Mouse (Mus musculus) cerebellum, postnatal 36 days (tissue): ENCODE results near the gene Ispd.

Source experiments
- DNase-seq, 2 experiments: peaks; one replicate each; pipeline ENCODE4 v3.0.0; 2021 to 2022; ENCODE audit warnings: mixed read lengths in 2 of 2

Gene Ispd

DNA sequence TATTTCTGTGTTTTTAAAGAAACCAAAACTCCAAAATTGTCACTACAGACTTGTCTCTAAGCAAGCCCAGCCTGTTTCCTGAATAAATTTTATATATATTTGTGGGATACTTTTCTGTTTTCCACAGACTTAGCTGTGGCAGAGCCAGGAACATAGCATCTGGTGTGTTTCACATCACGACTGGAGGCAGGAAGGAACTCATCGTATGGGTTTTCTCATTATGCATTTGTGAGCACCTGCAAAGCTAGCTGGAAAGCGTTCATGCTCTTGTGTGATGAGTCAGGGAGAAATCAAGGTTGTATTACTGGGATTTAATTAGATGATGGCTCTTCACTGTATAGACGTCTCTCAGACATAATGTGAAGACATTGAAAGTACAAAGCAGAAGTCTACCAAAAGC lies 90.2 kb downstream of the Ispd start:
- no peak for DNase-seq

- DNase-seq, result no peak
These were observed 92.9 kb downstream of the Ispd start for GRCm38 (mm10) chr12:36474171-36474570.

DNA sequence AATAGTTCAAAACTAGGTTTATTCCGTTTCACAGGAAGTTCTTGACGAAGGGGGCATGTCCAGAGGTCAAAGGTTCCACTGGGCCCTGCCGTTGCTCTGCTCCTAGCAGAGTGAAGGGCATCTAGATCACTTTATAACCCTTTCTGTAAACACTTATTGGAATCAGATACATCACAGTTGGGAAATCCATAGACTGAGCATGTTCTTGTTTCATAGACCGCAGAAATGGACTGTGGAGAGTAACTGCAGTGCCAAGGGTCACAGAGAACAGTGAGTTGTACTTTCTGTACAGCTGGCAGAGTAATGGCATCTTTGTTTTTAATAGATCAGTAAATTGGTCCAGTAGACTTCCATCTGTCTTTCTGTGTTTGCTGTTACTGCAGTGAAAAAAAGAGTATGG lies 94.0 kb downstream of the Ispd start:
- DNase-seq, result no peak

- no peak for DNase-seq
These were observed 95.2 kb downstream of the Ispd start for GRCm38 (mm10) chr12:36476476-36476875.

GRCm38 (mm10) chr12:36477501-36477900 lies 96.3 kb downstream of the Ispd start:
- no peak for DNase-seq

- no peak for DNase-seq
These were observed 96.7 kb downstream of the Ispd start for GRCm38 (mm10) chr12:36477926-36478325.

- no peak for DNase-seq
These were observed 100.5 kb downstream of the Ispd start for GRCm38 (mm10) chr12:36481742-36482141.

- DNase-seq, result no peak
These were observed 102.1 kb downstream of the Ispd start for GRCm38 (mm10) chr12:36483346-36483745.

- no peak for DNase-seq
These were observed 116.3 kb downstream of the Ispd start for GRCm38 (mm10) chr12:36497565-36497964.

GRCm38 (mm10) chr12:36507111-36507903 lies 126.1 kb downstream of the Ispd start:
- no peak for DNase-seq

GRCm38 (mm10) chr12:36509954-36510642 lies 128.8 kb downstream of the Ispd start:
- no peak for DNase-seq

DNA sequence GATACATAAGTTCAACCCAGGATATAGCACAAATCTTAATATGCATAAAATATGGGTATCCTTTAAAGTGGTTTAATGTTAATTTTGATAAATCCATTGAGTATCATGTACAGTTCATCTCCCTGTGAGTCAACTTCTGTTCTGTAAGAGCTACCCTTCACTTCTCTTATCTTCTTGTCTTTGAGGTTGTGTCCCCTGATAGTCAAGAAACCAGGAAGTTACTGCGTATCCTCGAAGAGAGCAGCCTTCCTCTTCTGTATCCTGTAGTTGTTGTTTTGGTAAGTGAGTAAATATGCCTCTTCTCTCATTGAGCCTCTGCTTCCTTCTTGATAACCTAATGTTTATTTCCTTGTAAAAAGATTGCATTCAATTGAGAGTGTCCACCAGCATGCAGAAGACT lies 140.5 kb downstream of the Ispd start:
- DNase-seq, result no peak

- no peak for DNase-seq
These were observed 142.3 kb downstream of the Ispd start for GRCm38 (mm10) chr12:36523515-36523914.

GRCm38 (mm10) chr12:36530920-36531319 lies 149.7 kb downstream of the Ispd start:
- no peak for DNase-seq

- no peak for DNase-seq
These were observed 150.3 kb downstream of the Ispd start for GRCm38 (mm10) chr12:36531421-36532072.

- no peak for DNase-seq
These were observed 151.3 kb downstream of the Ispd start for GRCm38 (mm10) chr12:36532525-36532924.

DNA sequence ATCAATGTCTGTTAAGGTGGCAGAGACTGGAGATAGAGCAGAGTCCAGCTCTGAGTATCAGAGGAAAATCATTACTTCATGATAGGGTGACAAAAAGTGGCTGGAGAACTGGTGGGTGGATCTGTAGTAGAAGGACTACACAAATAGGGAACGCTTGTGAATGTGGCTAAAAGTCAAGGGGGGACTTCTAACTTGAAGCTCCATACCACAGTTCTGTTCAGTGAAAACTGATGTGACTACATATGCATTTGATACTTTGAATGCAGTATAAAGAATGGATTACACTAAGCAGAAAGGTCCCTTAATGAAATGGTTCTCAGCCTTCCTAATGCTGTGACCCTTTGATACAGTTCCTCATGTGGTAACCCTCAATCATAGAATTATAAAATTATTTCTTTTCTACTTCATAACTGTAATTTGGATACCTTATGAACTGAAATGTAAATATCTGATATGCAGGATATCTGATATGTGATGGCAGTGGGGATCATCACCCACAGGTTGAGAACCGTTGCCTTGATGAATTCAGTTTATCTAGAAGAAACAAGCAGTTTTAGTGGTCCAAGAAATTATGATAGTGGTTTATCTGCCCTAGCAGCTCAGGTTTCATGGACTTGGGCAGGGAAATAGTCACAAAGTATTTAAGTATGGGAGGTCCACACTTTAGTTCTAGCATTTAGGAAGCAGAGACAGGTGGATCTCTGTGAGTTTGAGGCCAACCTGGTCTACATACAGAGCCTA lies 152.1 kb downstream of the Ispd start:
- no peak for DNase-seq

DNA sequence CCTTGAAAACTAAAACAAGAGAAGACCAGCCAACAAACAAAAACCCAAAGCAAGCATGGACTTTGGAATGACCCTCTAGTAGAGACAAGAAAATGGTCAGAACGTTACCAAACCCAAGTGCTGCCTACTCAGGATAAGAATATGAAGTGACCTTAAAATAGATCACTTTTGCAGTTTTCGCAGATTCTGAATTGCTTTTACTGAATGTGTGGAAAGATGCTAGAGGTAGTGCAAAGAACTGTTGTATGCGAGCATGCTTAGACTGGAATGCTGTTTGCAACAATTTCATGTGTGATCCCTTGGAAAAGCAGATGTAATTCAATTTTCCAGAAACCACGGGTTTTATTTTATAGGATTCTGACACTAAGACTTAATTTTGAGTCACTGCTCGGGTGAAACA lies 153.3 kb downstream of the Ispd start:
- DNase-seq, result no peak

GRCm38 (mm10) chr12:36545318-36545717 lies 164.1 kb downstream of the Ispd start:
- no peak for DNase-seq

DNA sequence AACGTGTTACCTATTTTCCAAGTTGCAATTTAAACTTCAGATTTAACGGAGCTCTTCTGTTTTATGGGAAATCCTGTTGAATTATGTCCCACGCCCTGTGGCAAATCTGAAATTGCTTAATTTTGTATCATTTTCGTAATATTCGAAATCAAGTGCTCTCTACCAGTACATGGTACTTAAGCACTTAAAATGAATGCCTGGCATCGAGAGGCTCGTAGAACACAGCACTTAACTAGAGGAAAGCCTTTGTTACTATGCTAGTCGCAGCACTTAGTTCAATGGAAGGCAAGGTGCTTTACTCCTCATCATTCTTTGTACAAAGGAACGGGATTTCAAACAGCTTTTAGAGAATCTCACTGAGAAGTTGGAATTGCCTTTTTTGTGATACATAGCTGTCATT lies 168.2 kb downstream of the Ispd start:
- no peak for DNase-seq

DNA sequence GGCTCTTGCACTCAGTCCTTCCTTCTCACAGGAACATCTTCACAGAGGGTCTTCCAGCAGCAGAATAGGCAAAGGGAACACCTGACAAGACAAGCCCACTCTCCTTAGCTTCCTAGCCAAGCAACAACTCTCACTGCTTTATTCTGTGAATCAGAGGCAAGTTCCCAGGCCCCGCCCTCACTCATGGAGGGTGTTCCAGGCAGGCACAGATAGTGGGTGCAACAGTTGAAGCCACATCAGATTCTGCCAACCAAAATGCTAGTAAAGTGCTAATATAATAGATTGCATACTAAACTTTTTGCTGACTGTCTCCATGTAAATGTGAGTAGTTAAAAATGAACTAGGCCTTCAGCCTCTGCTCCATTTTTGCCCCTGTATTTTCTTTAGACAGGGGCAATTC lies 173.4 kb downstream of the Ispd start:
- DNase-seq, result no peak

DNA sequence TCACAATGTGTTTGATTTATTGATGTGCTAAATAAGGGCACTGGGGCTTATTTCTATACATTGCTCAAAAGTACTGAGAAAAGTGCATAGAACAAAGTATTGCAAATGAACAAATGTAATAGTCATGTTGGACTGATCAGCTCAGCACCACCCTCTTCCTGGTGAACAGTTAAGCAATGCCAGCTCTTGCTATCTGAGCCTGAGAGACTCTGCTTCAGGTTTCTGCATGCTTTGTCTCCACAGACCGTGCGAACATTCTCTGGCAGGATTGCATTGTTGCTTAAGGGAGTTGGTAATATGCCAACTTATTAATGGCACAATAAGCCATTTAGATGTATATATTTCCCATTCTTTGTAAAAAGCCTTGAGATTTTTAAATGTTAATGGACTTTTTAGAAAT lies 182.9 kb downstream of the Ispd start:
- no peak for DNase-seq

DNA sequence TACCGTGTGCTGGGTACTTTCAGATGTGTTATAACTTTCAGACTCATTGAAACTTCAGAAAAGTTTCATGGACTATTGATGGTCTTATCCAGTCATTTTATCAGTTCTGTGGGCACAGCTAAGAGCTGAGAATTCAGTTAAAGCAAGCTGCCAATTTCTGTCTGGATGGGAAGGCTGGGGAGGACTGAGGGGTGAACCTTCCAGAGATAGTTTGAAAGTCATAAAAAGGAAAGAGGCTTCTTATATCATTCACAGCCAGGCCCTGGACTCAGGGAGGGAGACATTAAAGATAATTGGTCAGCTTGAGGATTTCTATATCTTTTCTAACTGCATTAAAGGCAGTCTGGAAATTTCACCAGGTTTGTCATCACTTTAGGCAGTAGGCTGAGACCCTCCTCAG lies 185.7 kb downstream of the Ispd start:
- no peak for DNase-seq
